Mouse (Mus musculus) cerebellum, adult (tissue): Measurements from ENCODE around the gene Hlcs.

Experiments used
- ATAC-seq: cut with Nextera tagmentation; 2 replicates; pipeline ENCODE4 v1.9.2; 2017; ENCODE audit warnings: mild to moderate bottlenecking, moderate library complexity, mixed read lengths; ENCODE audit not compliant: insufficient number of reproducible peaks, low FRiP score, low TSS enrichment

Gene Hlcs

DNA sequence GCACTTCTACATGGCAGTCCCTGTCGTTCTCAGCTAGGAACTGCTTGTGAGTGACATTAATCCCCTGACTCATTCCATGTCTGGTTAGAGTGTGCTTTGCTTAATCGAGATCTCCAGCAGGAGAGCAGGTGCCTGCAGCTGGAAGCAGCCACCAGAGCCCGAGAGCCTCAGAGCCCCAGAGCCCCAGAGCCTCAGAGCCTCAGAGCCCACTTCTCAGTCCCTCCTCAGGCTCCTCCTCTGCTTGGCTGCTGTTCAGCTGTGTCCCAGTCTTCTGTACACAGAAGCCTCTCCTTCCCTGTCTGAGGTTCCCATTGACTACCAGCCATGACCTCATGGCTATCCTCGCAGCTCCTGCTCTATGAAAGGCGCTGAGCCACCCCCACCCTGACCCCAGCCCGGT lies 196.0 kb downstream of the Hlcs start:
- no peak for ATAC-seq

DNA sequence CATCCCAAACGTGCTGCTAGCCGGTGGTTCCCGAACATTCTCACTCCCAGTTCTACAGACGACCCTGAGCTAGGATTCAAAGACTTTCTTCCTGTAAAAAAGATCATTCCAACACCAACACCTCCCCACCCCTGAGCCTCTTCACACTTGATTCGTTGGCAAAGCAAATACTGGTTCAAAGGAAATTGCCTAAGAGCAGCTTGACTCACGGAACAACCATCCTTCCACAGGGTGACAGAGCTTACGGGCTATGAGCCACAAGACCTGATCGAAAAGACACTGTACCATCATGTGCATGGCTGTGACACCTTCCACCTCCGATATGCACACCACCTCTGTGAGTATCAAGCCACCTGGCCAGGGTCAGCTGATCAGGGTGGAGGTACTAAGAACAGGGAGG lies 198.7 kb downstream of the Hlcs start:
- no peak for ATAC-seq

DNA sequence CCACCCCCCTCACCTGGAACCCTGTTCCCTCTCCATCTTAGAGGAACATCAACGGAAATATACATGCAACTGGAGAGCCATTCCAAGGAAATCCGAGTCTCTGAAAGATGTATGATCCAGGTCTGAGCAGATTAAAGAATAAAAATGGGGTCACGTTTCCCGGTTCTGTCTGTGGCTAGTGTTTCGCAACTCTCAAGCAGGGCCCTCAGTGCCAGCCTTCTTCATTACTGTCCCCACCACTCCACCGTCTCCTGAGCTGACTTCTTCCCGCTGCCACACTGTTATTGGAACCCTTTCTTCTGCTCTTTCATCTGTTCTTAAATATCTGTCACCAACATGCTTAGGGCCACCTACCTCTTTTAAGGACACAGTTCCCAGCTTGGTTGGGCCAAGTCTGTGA lies 200.2 kb downstream of the Hlcs start:
- ATAC-seq: no peak

DNA sequence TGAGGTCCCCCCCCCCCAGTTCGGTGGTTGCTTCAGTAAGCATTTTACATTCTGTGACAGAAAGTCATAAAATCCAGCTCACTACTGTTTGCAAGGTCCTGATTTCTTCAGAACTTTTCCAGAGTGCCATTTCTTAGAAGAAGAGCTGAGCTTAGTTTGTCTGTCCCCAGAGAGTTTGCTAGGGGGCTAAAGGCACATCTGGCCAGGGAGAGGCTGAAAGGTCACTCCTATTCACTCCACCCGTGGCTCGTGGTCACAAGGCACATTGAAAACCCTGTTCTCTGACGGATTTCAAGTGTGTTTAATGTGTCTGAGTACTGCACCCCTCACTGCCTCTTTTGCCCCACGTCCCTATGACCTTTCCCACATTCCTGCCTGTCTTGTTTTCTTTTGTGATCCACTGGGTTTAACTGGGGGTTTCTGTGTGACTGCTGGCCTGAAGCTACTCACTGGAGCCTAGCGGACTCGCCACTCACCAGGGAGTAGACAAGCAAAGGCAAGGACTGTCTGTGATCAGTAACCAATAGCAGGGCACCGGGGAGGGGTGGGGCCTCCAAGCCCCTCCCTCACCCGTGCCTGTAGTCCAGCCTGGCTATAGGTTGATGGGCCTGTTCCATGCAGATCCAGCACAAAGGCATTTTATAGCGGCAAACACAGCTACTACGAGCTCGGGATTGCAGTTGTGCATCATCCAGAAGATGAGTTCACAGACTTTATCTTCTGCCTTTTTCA lies 215.5 kb downstream of the Hlcs start:
- ATAC-seq: no peak

DNA sequence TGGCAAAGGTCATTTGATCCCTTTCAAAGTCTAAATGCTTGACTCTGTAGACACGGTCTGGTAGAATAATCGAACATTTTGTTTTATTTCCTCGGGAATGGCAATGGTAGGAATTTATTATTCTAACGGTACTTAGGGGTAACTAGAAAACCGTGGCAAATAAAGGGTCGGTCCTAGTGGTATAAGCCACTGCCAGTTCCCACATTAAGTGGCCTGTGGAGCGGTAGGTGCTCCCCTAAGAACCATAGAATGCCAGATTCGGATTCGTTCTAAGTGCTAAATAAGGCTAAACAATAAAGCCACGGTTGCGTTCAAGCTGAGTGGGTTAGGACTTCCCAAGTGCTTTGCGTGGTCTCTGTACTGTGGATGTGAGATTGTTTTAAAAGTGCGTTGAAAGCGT lies 216.9 kb downstream of the Hlcs start:
- no peak for ATAC-seq

DNA sequence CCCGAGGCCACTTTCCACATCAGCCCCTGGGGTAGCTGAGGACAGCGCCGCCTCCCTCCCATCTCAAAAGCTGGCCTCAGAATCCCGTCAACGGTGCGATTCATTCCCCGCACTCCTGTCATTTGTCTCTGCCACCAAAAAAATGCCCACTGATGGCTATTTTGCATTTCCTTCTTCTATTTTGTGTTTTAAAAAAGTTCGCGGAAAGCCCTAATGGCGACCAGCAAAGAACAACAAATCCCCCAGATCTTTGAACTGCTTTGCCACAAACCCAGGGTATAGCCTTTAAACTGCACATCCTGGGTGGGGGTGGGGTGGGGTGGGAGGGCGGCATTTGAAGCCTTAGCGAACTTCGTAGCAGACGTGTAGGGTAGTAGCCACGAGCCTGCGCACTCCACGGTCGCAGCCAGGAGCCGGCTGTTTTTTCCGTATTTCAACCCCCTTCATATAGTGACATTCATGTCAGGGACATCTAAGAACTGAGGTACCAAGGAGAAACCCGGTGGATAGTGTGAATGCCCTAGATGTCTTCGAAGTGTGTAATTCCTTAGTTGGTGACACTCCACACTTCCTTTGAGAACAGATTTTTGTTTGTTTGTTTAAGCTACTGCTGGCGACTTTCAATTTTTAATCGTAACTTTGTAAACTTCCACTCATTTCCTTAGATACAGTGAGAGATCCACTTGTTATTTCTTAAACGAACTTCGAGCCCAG lies 218.1 kb downstream of the Hlcs start:
- ATAC-seq: no peak

DNA sequence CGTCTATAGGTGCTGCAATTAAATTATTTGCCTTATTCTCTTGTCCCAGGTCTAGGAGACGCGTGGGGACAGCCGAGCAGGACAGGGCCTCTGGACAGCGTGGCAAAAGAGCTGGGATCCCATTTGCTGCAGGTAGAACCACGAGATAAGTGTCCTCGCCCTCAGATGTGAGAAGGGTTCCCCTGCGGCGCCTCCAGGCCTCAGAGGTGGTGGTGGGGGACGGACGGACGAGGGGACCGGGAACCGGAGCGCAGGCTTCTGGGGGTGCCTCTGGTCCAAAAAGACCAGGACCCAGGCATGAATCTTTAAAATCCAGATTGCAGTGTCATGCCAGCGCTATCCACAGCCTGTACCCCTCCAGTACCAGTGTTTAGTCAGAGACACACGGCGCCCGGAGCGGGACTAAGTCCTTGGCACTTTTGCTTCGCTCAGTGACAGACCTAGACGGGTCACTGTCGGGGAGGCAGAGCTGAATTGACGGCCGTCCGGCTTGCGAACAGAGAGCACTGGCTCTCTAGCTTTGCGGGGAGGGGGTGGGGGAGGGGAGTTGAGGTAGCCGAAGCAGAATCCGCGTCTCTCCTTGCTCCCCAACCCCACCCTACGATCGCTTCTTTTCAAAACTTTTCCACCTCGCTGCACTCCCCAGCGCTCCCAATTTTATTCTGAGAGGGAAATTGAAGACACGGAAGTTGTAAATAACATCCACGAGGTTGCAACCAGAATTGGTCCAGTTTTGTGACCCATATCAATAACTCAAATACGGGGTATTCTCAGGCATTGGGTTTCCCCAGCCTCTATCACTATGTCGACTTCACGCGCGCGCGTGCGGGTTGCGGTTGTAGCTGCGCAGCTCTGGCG lies 218.9 kb downstream of the Hlcs start:
- ATAC-seq: no peak

DNA sequence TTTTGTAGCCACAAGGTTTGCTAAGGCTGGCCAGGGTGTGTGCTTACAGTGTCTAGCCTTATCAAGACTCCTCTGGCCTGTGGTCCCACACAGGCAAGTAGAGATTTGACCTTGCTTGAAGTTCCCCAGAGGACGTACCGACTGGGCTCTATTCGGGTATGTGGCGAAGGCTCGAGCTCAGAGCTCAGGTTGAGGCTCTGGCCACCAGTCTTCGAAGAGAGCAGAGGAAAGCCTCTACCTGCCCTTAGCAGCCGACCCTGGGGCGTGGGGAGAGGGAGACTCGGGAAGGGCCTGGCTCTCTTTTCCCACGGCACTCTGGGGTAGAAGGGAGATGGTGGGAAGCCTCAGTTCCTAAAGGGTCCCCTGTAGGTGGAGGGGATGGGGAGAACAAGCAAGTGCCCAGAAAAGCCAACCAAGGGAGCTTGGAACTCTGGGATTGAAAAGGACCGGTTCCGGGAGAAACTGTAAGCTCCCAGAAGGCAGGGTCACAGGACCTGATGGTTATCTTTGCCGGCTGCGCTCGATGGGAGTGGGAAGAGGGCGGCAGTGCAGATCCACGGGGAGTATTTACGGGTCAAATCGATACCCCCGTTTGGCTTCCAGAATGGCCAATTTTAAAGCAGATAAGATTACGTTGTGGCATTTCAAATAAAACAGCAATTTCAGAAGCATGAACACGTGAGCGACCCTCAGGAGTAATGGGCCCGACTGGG lies 220.1 kb downstream of the Hlcs start:
- no peak for ATAC-seq

DNA sequence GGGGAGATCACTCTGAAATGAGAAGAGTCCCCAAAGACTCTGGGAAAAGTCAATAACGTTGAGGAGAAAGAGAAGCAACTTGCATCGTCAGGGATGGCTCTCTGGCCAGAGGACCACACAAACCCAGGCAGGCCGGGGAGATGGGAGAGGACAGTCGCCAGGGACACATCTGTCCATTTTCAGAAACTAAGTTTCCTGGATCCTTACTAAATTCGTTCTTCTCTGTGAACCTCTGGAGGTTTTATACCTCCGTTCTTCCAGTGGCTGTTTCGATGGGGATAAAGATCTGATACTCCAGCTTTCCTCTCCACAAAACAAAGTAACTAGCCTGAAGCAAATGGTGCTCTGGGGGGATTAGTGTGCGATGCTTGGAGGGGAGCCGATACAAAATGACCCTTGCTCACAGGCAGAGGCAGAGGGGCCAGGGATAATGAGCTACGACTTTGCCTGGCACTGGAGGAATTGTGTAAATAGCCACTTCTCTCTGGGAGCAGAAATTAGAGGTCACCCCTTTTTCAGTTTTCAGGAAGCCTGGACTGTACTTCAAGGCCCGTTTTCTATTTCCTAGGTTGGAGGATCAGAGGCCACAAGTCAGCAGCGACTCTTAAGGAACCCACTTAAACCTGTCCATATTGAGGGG lies 220.7 kb downstream of the Hlcs start:
- ATAC-seq: no peak

DNA sequence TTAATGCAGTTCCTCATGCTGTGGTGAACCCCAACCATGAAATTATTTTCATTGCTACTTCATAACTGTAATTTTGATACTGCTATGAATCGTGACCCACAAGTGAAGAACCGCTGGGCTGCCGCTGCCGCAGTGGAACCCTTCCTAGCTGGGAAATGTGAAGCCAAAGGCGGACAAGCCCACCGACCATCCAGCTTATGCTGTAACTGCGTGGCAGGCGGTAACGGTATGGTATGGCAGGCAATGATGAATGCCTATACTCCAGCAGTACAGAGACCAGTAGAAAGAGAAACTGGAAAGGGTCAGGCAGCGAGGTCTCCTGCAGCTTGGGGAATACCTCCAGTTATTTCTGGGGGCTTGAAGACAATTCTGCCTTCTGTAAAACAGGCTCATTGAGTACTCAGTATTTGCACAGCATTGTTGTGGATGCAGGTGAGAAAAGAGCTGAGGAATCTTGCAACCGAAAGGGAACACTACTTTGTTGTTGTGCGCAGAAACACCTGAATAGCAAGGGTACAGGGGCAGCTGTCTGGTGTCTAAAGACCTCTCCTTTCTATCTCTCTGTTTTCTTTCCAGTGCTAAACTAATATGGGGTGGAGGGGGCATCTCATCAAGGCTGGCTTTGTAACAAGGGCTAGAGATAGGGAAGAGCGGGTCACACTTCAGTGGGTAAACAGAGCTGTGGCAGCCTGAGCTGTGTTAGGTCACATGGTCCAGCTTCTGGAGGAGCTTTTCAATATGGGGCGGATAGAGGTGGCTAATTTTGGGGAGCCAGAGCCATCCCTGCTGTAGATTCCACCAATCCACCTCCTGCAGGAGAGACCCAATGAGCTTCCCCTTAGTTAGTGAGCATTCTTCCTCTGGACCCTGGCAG lies 224.3 kb downstream of the Hlcs start:
- no peak for ATAC-seq

DNA sequence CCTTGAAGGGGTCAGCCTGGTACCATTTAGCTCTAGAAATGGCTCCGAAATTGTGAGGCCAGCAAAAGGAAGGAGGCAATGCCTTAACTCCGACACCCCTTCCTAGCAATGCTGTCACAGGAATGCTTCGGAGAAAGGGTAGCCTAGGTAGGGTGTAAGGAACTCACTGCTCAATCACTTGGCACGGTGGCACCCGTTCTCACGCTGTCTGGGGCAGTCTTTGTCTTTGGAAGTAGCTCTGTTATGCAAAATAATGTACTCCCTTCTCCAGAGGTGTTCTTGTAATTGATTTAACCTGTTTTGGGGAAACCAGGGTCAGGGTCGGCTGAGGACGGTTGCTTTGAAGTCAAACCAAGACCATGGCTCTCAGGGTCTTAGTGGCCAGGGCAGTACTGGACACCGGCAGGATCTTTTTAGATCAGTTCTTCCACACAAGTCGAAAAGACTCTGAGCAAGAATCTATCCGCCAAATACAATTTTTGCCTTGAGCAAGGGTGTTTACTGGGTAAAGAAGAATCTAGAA lies 225.1 kb downstream of the Hlcs start:
- no peak for ATAC-seq

DNA sequence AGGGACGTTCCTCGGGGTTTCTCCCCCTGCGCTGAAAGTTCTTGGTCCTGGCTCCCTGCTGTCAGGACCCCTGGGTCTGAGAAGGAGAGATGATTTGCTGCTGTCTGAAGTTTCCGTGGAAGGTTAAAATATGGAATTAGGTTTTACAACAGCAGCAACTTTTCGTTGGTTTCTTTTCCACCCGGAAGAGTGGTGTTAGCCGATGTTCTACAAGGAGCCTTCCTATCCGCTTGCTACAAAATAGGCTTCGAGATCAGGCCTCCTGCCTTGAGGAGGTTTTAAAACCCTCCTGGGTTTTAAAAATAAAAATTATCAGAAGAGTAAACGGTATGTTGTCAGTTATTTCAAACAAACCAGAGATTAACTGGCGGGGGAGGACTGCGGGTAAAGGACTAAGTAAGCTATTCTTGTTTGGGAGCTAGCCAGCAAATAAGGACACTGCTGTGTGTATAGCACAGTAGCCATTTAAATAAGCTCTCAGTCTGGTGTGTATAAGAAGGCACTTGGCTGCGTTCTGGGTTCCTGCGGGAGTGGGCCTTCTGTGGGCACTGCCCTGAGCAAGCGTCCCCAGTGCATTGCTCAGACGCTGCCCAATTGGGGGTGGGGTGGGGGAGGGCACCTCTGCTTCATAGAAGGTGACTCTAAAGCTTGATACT lies 225.7 kb downstream of the Hlcs start:
- no peak for ATAC-seq

DNA sequence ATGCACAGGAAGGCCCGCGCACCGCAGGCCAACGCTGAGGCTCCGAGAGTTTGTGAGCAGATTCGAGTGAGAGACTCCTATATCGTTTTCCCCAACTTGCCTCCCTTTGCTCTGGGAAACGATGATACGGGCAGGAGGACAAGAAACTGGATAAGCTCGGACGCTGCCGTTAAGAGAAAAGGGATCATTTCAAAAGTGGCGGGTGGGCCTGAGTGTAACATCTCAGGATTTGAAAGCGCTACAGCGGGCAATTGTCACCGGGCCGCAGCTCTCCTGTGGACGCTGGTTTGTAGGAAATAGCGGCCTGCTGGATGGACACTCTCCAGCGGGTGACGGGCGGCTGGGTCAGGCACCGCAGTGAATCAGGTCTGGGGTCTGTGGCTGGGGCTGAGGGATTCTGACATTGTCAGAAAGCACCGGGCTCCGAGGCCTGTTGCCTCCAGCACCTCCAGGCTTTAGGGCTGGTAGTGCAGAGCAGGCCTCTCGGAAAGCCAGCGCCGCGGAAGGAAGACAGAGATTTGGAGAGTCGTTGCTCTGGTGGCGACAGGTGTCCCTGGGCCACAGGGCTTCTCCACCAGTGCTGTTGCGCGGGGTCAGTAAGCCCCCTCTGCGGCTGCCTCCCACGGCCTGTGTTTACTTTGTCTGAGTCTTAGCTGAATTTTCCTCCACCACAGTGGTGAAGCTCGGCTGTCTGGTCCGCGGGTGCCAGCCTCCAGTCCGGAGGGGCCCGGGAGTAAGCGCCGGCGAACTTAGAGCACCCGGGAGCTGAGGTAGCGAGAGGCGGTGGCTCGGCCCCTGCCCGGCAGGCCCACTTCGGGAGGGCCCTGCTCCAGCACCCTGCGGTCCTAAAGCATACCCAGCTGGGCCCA lies 226.4 kb downstream of the Hlcs start:
- ATAC-seq: no peak

DNA sequence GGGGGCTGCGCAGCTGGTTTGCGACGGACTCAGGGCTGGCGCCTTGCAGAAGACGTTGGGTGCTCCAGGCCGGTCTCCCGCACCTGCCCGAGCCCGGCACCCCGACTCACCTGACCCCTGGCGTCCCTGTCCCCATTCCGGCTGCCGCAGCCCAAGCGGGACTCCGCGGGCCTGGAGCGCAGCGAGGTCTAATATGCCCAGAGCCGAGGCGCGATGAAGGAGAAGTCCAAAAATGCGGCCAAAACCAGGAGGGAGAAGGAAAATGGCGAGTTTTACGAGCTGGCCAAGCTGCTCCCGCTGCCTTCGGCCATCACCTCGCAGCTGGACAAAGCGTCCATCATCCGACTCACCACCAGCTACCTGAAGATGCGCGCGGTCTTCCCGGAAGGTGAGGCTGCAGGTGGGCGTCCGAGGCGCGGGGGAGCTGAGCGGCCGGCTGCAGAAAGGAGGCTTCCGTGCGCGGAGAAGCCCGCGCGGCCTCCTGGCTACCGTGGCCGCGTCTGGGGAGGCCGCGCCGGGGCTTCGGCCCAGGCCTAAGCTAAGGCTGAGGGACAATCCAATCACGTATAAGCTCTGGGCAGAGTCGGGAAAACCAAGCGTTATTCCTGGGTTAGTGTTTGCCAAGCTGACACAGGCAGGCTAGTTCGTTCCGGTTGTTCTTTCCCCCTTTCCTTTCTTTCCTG lies 227.6 kb downstream of the Hlcs start:
- no peak for ATAC-seq

DNA sequence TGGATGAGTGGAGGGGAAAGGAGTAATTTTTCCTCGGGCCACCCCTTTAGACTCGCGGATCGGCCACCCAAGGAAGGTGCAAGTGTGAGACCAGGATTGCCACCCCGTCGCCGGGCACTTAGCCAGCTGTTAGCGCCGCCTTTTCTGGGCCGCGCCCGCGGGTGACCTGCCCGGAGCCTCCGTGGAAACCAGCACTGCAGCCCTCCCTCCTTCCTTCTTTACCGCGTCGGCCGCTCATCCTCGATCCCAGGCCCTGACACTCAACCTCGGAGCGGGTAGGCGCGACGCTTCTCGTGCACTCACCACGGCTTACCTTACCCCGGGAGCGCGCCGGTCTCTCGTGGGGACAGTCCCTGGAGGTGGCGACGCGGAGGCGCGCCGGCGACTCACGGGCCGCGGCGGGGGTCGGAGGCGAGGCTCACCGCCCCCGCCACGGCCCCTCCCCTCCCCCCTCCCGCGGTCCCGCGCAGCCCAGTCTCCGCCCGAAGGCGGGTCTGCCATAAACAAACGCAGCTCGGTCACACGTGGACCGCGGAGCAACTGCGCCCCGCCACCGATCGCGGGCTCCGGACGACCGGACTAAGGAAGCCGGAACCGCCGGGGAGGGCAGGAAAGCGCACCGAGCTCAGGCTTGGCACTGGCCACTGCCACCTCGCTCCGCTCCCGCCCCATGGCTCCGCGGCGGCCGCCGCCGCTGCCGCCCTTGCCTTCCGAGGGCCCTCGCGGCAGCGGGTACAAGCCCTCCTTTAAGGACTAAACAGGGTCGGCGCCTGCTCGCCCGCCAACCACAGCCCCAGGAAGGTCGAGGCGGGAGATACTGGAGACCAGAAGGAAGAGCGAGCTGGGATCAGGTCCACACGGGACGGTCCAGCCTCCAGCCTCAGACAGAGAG lies 228.4 kb downstream of the Hlcs start, which contains the start of gene Sim2:
Gene Sim2, plus strand, starts transcription at position 221 of the 892 bp plus-strand sequence.
- ATAC-seq: no peak
